Mouse (Mus musculus) MEL-GATA-1-ER (cell line): ENCODE results near the gene Rsad1.

Experiments
- DNase-seq: peaks from one replicate; pipeline ENCODE4 v3.0.0-alpha.2; 2012; ENCODE audit warnings: low read depth; ENCODE audit errors: extremely low read depth

Gene Rsad1

DNA sequence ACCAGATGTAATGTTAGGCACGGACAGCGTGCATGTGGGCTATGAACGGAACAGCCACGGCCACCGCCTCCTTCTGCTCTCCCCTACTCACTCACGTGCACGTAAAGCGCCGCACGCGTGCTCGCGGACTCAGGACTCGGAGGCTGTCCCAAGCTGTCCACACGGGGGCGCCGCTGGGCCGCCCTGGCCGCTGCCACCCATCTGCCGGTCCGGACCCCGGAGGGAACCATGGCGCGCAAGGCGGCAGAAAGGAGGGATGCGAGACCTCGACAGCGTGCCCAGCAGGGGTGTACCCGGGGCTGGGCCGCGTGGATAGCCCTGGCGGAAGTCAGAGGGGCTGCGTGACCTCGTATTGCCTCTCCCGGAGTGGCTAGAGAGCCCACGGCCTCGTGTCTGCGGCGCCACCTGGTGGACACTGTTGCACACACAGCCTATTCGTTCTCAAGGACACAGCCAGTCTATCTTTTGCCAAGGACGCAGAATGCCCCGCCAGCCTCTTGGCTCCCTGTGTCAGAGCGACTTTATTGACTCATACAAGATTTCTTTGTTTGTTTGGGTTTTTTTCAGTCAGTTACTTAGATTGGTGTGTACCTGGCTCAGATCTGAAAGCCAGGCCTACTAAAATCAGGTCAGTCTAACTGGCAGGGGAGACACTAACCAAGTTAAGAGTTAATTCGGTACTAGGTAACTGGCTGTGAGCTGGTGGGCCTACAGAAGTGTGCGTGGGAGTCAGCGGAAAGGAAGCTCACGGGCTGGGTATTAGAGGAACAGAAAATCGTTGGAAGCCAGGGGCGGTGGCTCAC lies at the start of gene Rsad1:
Gene Rsad1 (minus strand): TSS at position 368 of the 803 bp plus-strand sequence.
- peak; percentile 77 for DNase-seq

DNA sequence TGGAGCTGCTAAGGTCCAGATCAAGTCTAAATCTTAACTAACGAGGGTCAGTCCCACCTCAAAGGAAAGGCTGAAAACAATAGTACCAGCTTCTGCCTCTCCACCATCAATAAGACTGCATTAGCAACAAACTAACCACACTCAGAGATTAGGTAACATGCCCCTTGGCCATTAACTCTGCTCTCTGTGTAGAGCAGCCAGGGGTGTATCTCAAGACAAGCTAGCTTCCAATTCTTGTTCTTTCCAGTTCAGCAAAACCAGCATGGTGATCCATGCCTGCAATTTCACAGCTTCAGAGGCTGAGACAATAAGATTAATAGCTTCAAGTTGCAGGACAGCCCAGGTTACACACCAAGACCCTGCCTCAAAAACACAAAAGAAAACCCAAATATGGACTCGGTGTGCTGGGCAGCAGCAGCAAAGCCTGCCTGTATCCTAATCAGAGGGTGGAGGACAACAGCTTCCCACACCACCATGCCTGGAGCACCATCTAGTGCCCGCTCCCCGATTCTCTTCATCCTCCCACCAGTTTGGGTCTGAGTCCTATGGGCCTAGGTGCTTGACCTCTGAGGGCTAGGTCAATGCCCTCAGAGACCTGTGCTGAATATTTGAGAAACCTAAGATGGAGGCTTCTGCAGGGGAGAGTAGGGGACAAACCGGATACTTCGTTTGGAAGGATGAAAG lies 49.5 kb upstream of the Rsad1 start:
- no peak for DNase-seq

DNA sequence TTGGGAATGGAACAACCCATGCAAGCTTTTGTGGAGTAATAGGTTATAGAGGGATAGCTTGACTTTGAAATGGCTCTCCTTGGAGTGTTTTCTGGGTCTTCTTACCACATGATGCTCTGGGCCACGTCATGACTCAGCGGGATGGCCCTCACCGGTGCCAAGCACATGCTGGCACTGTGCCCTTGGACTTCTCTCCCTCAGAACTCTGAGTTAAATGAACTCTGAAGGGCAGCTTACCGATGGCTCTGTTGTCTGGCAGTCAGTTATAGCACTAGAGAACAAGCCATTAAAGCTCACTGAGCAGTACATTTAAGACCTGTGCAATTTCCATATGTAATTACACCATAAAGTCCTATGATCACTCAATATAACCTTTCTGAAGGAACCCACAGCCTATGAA lies 48.3 kb upstream of the Rsad1 start:
- DNase-seq: no peak

DNA sequence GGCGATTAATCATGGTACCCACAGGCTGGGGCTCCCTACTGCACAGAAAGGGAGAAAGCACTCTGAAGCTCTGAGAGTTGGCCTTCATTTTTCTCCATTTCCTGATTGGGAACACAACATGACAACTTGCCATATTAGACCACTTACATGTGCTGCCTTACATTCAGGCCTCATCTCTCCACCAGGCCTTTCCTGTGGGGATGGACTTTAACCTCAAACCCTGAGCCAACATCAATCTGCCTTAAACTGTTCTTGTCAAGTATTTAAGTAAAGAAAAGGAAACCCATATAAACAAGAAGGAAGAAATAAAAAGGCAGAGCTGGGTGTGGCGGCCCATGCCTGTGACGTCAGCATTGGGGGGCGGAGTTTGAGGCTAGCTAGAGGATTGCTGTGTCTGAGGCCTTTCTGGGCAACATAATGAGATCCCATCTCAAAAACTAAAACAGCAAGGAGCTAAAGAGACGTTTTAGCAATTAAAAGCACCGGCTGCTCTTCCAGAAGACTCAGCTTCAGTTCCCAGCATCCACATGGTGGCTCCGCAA lies 47.3 kb upstream of the Rsad1 start:
- DNase-seq: peak; percentile 22

DNA sequence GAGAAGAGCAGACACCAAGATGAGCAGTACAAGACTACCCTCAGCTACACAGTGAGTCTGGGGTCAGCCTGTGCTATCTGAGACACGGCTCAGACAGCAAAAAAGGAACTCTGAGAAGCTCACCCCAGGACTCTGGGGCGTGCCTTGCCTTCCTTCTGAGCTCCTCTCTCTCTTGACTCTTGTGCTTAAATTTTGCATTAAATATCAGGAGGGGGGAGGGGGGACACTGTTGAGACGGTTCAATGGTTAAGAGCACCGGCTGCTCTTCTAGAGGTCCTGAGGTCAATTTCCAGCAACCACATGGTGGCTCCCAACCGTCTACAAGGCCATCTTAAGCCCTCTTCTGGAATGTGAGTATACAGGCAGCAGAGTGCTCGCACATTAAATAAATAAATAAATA lies 38.5 kb upstream of the Rsad1 start:
- DNase-seq: no peak

DNA sequence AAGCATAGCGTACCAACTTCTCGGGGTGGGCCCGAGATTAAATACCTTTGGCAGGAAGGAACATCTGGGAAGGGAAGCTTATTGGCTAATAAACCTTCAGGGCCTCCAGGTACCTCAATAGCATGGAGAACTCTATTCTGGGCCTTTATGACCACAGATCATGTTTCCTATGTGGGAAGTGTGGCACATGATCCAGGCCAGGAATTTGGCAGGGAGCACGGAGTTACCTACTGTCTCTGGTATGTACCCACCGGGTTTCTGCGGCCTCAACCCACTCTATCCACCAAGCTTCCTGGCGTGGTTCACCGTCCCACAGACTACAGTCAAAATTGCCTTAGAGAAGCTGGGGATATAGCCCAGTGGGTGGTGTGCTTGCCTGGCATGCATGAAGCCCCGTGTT lies 36.0 kb upstream of the Rsad1 start:
- no peak for DNase-seq

DNA sequence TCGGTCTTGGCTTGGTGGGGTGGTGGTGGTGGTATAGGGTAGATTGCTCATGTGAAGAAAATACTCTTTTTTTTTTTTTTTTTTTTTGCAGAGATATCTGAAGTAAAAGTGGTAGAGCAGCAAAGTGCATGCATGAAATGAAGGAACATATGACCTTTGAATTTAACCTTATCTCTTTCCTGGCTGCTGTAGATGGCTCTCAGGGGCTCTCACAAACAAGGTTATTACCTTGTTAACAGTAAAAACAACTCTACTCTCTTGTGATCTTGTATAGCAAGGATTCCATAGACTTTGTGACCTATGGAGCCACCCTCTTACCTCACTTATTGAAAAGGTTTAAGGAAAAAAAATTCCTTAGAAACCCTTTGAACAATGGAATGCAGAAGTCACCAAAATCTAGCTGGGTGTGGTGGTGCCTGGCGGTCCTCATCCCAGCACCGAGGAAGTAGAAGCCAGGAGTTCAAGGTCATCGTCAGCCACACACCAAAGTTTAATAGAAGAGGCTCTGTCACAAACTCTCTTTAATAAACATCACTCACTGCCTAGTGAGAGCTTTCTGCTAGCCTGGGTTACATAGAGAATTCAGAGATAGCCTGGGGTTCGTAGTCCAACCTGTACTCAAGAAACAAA lies 31.2 kb upstream of the Rsad1 start:
- DNase-seq: no peak

DNA sequence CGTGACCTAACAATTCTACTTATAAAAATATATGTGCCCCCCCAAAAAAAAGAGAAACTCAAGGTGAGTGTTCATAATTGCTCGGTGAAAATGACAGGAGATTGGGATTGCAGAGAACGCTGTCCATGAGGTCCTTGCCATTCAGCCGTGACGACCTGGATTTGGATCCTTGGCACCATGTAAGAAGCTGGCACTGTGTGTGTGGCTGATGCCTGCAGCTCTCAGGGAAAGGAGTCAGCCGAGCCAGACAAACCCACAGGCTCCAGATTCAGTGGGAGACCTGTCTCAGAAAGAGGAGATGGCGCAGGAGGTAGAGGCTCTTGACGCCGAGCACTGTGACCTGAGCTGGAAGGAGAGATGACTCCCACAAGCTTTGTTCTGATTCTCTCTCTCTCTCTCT lies 27.3 kb upstream of the Rsad1 start:
- no peak for DNase-seq

DNA sequence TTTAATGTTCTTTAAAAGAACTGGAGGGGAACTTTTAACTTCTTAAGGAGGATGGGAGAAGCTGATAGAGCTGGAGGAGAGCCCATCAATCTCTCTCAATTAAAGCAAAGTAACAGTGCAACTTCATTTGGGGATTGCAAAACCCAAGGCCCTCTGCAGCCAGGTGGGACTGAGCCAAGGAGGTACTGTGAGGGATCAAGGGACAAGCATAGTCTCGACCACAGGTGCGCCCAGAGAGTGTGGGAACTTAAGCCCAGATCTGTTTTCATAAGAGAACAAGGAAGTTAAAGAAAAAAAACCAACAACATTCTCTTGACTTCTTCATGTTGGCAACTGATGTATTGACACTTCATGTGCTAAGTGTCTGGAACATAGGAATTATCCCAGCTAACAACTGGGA lies 26.0 kb upstream of the Rsad1 start:
- DNase-seq: no peak

DNA sequence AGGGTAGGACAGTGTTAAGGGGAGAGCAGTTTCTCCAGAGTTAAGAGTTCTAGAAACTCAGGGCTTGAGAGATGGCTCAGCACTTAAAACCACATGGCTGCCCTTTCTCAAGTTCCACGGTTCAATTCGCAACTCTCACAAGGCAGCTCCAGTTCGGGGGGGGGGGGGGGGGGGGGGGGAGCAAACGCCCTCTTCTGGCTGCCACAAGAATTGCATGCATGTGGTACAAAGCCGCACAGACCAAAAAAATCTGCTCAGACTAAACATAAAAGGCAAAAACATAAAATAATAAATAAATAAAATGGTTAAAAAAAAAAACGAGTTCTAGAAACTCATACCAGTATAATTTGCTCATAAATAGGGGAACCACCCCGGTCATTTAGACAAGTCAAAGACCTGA lies 25.5 kb upstream of the Rsad1 start:
- no peak for DNase-seq

DNA sequence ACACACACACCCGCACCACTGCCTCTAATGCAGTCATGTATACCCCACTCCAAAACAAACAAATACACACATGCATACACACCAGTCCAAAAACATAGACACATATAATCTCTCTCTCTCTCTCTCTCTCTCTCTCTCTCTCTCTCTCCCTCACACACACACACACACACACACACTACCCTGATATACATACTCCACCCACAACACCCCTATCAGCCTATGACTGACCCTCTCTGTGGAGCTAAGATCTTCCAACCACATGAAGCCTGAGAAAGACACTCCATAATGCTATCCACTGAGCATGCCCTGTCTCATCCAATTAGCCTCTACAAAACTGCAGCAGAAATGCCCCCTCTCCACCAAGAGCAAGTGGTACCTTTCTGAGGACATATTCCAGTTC lies 22.8 kb upstream of the Rsad1 start:
- DNase-seq: no peak

DNA sequence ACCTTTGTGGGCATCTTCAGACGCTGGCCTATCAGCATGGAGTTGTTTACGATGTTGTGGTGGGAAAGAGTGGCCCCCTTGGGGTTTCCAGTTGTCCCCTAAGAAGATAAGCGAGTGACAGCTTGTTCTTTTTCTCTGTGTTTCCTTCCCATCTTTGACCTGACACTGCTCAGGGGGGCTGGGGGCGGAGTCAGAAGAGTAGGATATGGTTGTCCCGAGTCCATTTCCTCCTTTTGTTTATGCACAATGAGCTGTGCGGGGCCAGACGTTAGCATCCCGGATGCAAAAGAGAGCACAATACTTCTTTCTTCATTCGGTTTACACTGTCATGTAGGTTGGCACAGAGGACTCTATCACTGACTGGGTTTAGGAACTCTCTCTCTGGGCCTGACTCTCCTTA lies 21.6 kb upstream of the Rsad1 start:
- DNase-seq: no peak

DNA sequence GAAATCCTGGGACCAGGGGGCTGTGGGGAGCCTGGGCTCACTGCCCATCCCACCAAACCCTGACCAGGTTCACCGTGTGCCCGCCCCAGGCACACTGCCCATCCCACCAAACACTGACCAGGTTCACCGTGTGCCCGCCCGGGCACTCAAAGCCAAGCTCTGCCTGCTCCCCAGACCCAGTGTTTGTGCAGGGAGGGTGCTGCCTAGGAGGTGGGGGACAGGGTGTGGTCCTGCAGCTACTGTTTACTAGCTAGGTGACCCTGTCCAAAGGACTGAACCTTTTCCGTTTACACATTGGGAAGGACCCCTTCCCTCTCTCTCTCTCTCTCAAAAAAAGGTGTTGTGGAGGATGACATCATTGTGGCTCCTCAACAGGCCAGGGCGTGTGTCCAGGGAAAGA lies 18.3 kb upstream of the Rsad1 start:
- no peak for DNase-seq

DNA sequence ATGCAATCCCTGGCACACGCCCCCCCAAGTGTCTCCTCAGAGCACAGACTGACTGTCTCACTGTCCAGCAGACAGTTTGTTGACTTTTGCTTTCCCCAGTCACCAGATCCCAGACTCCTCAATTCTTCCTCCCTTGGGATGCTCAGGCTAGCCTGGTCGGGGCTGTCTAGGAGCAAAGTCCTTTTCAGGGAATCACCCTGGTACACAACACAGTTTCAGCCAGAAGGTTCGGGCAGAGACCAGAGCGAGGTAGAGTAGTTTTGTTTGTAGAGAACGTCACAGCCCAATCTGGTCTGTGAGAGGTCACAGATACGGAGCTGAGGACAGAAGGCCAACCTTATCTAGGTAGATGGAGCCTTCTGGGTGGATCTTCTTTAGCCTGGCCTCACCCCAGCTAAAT lies 17.5 kb upstream of the Rsad1 start:
- DNase-seq: no peak

DNA sequence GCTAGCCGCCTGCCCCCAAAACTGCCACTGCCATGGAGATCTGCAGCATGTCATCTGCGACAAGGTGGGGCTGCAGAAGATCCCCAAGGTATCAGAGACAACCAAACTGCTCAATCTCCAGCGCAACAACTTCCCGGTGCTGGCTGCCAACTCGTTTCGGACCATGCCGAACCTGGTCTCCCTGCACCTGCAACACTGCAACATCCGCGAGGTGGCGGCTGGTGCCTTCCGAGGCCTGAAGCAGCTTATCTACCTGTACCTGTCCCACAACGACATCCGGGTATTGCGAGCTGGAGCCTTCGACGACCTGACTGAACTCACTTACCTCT lies 16.1 kb upstream of the Rsad1 start:
- no peak for DNase-seq

DNA sequence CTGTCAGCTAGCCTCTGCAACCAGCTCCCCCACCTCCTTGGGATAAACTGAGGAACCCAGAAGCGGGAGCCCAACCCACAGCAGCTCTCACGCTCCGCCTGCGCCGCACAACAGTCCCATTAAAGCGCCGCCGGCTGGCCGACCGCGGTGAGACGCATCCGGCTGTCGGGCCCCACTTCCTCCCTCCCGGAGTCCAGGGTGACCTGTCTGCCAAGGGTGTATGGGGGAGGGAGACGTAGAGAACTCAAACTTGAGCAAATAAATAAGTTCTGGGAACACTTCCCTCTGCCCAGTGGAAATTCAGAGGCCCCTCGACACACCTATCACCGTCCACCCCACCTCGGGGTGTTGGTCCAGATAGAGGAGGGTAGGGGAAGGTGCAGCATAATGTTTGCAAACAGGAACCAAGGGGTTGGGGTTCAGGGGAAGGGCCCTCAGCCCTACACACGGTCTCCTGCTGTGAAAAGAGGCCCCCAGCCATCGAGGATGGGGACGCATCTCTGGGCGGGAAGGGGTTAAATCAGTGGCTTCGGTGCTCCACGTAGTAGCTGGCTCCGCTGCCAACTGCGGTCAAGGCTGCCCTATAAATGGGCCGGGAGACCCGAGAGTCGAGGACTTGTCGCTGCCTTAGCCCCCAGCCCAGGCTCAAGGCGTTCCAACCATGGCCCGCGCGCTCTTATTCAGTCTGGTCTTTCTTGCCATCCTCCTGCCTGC lies 15.5 kb upstream of the Rsad1 start, which contains the start of gene Chad:
Gene Chad (plus strand): TSS at position 611 of the 714 bp plus-strand sequence.
- no peak for DNase-seq

DNA sequence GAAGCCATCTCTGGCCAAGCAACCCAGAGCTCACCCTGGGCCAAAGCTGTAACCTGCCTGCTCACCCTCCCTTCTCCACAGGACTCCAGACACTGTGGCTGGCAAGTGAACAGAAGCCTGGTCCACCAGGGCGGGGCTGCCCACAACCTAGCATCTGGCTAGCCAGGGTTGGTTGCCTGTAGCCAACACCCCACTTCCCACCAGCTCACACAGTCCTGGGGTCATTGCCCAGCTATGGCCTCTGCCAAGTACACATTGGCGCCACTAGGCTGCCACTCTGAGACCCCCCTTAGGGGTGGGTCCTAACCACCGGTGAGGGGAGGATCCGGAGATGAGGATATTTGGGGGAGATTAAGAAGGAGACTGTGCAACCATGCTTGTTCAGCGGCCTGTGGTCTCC lies 14.8 kb upstream of the Rsad1 start:
- DNase-seq: no peak

DNA sequence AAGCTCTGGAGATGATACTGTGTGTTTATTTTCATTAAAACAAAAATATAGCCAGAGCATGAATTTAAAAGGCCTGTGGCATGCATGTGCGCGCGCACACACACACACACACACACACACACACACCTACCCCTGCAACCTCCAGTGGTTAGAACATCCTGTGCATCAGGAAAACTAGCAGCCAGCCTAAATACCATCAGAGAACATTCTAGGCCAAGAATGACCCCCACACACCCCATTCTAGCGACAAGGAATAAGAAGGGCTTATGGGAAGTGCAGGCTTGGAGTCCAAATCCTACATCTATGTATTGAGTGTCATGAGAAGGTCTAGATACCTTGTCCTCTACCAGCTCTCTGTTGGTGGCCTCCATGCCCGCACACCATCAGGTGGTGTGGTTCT lies 14.3 kb upstream of the Rsad1 start:
- no peak for DNase-seq

DNA sequence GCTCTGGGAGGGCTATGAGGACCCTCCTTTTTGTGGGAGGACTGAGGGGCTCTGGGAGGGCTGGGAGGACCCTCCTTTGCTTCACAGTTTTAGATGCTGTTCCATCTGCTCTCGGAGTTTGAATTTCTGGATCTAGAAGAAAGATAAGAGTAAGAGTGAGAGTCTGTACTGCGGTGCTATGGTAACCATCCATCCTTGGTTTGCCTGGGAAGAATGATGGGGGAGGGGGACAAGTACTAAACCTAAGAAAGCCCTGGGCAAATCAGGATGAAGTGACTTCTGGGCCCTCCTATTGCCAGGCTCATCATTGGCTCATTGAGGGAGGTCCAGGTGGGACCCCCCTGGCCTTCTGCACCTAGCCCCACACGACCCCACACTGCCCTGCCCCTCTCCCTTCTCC lies 9.2 kb upstream of the Rsad1 start:
- DNase-seq: no peak

DNA sequence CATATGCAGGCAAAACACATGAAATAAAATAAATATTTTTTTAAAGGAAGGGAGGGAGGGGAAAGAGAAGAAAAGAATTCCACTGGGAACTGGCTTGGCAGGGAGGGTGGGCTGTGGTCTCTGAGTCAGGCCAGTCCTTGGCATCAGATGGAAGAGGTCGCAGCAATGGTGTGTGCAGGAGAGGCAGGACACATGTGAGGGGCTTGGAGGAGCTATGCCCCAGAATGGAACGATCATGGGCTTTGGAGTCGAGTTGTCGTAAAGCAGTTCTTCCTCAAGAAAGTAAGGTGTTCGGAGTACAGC lies 1.3 kb upstream of the Rsad1 start:
- no peak for DNase-seq

DNA sequence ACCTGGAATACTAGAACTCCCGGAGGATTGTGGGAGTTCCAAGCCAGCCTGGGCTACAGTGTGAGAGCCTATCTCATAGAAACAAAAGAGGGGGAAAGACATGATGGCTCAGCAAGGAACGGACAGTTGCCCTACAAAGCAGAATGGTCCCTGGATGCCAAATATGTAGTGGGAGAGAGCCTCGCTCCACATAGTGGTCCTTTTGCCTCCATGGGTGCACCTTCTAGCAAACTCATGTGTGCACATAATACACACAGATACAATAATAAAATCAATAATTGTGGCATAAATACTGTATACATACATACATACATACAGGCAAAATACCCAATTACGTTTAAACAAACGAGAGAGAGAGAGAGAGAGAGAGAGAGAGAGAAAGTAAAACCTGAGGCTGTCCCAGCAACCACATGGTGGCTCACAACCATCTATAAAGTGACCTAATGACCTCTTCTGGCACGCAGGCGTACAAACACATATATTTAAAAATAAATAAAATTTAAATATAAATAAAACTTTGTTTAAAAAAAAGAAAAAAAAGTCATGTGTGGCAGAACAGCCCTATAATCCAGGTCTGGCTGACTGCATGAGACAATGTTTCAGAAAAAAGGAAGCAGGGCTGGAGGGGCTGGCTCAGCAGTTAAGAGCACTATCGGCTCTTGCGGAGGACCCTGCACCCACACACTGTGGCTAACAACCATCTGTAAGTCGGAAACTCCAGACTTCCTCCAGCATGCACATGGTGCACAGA lies 811 bp upstream of the Rsad1 start:
- DNase-seq: peak; percentile 78
